Mouse (Mus musculus) neural tube, embryonic 10.5 days (tissue): ENCODE results near the gene Gm37240.

ENCODE experiments used
- DNase-seq: peaks from one replicate; pipeline ENCODE4 v3.0.0-alpha.2; 2017; ENCODE audit warnings: low spot score; ENCODE audit errors: extremely low spot score

The Gm37240 gene

GRCm38 (mm10) chr3:85691134-85691533, 196.2 kb downstream of the Gm37240 start:
- DNase-seq, result no peak

DNA sequence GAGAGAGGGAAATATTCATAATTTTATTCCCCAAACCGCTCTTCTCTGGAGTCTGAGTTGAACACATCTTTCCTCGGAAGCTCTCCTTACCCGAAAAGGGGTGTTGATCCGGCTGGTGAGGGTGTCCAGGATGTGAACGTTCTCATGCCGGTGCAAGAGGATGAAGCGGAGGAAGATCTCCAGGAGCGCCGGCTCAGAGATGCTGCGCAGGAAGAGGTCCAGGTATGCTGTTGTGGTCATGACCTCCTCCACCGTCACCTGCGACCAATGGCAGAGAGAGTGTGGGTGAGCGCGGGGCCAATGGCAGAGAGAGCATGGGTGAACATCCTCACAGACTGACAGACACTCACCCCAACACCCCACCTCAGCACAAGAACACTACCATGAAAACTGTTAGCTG, 199.0 kb downstream of the Gm37240 start:
- DNase-seq, result no peak

GRCm38 (mm10) chr3:85685271-85685670, 202.0 kb downstream of the Gm37240 start:
- no peak for DNase-seq

DNA sequence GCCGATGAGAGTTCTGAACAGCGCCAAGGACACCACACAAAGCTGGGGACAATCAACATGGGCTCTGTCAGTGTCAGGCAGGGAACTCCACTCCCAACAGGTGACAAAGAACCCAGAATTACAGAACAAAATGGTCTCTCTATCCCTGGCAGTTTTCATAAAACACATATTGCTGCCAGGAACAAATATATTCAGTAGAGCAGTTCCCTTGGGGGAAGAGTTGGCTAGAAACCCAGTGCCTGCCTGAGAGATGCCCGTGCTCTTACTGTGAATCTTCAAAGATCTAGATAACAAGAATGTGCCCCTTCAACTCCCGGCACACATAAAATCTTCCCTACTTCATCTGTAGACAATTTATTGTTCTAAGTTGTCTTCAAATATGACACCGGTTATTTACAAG, 203.7 kb downstream of the Gm37240 start:
- DNase-seq, result no peak

DNA sequence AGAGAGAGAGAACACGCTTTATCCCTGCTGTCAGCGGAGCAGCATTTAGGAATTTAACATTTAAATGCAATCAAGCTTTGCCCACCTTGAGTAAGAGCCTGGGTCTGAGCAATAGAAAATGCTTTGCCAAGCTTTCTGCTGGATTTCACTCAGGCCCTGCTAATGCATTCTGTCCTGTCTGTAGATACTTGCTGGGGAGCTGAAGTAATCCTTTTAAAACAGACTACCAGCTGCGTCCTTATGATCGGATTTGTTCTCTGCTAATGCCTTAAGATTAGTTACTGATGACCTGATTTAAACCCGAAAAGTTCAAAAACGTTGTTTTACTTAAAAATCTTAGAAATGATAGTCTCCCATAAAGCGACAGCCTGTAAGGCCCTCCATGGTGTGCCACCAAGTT, 206.2 kb downstream of the Gm37240 start:
- no peak for DNase-seq

- no peak for DNase-seq
These were observed 207.4 kb downstream of the Gm37240 start for GRCm38 (mm10) chr3:85679960-85680359.

GRCm38 (mm10) chr3:85679312-85679933, 207.9 kb downstream of the Gm37240 start:
- no peak for DNase-seq

DNA sequence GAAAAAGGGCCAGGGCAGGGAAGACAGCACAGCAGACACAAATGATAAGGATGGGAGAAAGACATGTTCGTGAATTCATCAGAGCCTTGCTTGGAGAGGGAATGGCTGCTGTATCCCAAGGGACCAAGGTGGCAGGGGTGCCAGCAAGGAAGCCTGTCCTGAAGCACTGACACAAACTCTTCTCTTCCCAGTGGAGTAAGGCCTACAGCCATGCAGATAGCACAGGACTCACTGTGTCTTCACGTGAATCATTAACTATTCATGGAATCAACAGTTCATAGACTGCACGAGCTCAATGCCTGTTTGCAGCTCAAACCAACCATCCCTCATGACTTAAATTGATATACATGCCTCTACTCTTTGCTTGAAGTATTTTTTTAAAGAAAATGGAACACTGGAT, 209.4 kb downstream of the Gm37240 start:
- no peak for DNase-seq

GRCm38 (mm10) chr3:85677133-85677532, 210.2 kb downstream of the Gm37240 start:
- DNase-seq, result no peak

DNA sequence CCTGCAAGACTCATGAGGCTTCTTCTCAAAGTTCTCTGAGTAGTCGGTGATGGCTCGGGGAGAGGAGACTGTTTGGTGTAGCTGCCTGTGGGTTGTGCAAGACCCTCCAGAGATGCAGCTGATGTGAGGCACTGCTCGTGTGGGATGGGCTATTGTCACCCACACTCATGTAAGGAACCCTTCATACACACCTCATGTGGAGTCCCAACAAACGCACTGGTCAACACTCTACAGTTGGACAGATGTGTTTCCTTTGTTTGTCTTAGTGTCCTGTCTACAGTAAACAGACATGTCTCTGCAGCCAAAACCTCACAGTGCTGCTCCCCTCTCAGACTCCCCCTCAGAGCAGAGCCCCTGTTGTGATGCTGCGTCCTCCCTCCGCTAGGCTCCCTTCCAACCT, 217.5 kb downstream of the Gm37240 start:
- DNase-seq, result no peak

DNA sequence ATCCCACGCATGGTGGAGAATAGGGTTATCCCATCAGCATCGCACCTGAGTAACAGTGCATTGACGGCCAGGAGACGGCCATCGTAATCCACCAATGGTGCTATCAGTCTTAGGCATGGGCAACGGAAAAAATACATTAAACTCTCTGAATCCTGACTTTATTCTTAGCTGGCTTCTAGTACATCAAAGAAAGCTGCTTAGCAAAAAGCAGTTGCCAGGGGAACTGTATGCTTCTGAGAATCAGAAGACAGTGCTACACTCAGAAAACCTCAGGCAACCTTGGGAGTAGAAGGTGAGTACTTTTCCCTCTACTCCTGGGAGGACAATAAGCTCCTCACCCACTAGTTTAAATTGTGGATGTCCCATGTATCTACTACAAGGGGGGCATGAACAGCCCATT, 219.6 kb downstream of the Gm37240 start:
- DNase-seq, result no peak

- DNase-seq, result no peak
These were observed 220.6 kb downstream of the Gm37240 start for GRCm38 (mm10) chr3:85666736-85667135.

DNA sequence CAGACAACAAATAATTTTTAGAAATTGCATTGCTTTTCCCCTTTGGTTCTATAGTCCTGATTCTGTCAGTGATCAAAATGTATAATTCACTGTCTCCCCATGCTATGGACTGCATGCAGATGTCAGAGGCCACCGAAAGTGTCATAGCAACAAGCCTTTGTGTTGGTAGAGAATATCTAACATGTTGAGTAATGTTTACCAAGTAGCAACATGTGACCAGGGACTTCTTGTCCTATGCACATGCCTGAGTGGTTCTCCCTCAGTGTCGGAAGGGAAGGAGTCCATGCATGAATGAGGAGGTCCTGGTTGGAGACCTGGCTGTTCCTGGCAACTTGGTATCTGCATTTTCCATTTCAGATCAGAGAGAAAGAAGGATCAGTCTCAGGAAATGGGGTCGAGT, 221.2 kb downstream of the Gm37240 start:
- DNase-seq, result no peak

DNA sequence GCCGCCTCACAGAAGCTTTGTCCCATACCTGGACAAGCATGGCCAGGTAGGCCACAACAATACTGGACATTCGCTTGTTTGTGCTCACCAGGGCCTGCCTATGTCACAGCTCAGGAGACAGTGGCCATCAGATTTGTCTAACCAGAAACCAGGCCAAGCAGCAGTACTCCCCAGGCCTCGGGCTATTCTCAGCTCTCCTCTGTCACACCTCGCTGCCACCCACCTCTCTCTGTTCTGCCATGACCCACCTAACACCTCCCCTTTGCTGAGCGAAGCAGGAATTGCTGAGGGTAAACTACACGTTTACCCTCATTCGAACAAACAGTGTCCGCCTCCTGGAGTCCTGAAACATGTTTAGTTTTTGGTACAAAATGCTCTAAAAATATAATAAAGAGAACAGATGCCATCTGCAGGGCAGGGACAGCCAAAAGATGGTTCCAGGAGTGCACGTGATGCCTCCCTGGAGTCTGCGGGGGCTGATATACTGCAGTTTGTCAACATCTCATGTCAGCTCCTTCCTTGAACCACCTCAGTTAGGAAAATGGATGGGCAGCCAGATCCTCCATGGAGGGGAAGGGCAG, 222.6 kb downstream of the Gm37240 start:
- DNase-seq, result no peak

GRCm38 (mm10) chr3:85663826-85664225, 223.5 kb downstream of the Gm37240 start:
- DNase-seq, result no peak

DNA sequence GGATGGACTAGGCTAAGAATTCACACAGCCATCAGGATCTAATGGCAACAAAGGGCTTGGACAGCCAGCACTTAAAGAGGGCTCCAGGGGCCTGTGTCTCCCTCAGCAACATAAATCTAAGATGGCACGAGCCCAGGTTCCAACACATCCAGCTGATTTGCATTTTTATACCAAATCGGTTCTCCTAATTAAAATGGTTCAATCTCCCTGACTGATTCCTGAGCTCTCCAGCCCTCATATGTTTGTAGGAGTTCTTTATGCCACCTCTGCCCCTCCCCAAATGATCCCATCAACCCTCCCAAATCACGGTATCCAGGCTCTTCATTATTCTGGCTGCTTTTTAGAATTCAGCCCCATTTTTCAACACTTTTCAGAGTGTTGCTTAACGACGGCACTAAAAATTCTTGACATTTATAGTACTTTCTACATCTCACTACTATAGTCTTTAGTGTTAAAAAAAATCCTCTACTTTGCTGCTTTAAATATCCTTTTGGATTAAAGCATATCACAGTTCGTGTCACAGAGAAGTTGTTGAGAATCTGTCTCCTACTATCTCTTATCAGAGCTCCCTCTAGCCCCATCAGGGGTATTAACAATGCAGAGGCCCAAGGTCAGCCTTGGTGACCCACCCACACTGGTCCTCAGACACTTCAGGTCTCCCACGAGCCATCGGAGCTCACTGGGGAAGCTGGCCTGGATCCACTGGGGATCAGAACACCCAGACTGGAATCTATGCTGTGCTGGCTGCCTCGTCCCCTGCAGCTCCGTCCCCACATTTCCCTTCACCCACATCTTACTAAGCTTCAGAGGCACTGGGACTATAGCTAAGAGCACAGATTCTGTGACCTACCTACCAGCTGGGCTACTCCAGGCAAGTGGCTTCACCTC, 225.1 kb downstream of the Gm37240 start:
- no peak for DNase-seq

DNA sequence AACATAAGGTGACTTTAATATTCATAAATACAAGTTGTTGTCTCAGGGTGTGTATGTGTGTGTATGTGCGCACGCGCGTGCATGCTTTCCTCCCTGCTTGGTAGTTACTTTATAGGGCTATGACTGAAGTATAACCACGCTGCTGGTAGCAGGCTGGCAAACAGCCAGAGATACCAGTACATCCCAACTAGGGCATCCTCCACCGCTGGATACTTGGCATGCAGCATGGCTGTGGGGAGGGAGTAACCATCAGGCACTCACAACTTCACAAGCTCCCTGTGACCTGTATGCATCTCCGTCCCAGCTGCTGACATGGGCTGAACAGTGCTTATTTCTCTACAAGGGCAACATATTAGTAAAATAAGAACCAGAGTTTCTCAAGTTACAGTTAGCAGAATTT, 227.6 kb downstream of the Gm37240 start:
- DNase-seq, result no peak

- DNase-seq, result no peak
These were observed 231.8 kb downstream of the Gm37240 start for GRCm38 (mm10) chr3:85655538-85655937.

GRCm38 (mm10) chr3:85652727-85653665, 234.3 kb downstream of the Gm37240 start:
- no peak for DNase-seq

DNA sequence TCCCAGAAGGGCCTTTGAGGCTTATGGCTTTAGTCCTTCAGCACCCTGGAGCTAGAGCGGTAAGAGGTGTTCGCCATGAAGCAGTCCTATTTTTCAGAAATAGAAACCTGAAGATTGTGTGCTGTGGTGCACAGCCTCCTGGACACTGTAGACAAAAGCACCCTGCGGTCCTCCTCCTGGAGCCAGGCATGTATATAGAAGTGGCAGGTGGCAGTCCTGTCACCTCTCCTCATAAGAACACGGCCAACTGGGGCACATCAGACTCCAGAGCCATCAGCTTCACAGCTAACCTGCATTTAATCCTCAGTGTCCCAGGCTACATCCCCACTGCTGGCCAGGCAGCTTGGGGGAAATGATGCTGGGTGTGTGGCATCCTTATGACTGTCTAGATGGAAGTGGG, 238.1 kb downstream of the Gm37240 start:
- DNase-seq, result no peak

DNA sequence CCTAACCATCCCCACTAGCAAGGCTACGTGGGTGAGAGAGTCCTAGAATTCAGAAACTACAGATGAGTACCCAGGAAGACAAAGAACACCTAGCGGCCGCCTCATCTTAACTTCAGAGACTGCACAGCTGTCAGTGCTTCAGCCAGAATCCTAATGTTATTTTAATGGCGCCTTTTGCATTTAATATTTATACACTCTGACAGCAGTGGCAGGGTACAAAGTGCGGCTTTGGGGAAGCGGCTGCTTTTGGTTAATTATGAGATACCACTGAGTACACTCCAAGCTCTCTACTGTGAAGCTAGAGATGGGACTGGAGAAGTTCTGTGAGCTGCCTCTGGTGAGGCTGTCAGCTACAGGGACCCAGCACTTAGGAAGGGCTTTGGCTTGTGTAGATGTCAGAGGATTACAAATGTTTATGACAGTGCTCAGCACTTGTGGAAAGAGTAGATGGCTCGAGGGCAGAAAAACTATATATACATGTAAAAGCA, 241.8 kb downstream of the Gm37240 start:
- no peak for DNase-seq
